ENCODE assay signal across 9 mouse cellular contexts in genomic region chr16:22123658-22124057, GRCm38 (mm10). TPM values are rescaled to one million over a fixed set of nuclear protein-coding genes. Genes with fewer than 3 reads are reported as not detected.
DNase-seq lines count a peak whose midpoint lies in the region; ATAC-seq lines count a peak whose summit lies in the region.
"Had no signal": no experiment of that assay in that cellular context is flagged by ENCODE, and none has a peak within 500 bp of the region (broad histone marks: within the 10 kb centered on the region; RNA-seq: fewer than 3 reads in every experiment).

No protein-coding gene starts in this region.

- H3K9ac ChIP-seq in forebrain, embryonic 15.5 days (replicated peaks), result no peak overlapping the region
- H3K9ac ChIP-seq: hindbrain, embryonic 15.5 days had no signal

- DNase-seq in forebrain, embryonic 10.5 days (ENCODE audit: extremely low spot score, low spot score), result peak; percentile 49
- DNase-seq in B cell, adult 2 months, result peak; percentile 74 to 75
- DNase-seq in adrenal gland, postnatal 36 days, result peak; percentile 78 to 88
- DNase-seq in forelimb bud, embryonic 11.5 days (ENCODE audit: low read depth, low spot score), result peak; percentile 33
- DNase-seq in kidney, postnatal 36 days, result peak; percentile 62 to 90
- peak; percentile 74 for DNase-seq in lung, postnatal 14 days
- peak; percentile 34 to 83 for DNase-seq in spleen, postnatal 4 days (ENCODE audit: low spot score in 2 of 2)

- H3K4me2 ChIP-seq in forebrain, embryonic 15.5 days (replicated peaks), result no peak overlapping the region
- H3K4me2 ChIP-seq: hindbrain, embryonic 15.5 days had no signal

- ATAC-seq in forebrain, embryonic 15.5 days (replicated peaks), result no peak

- H3K4me1 ChIP-seq in forebrain, embryonic 10.5 days, result no peaks in the 10 kb centered on the region
- H3K4me1 ChIP-seq in forebrain, embryonic 15.5 days, result no peaks in the 10 kb centered on the region

- H3K27ac ChIP-seq in forebrain, embryonic 10.5 days, result no peak overlapping the region
- H3K27ac ChIP-seq in forebrain, embryonic 15.5 days (replicated peaks), result no peak overlapping the region
- H3K27ac ChIP-seq: hindbrain, embryonic 15.5 days had no signal

- H3K27me3 ChIP-seq in forebrain, embryonic 10.5 days (ENCODE audit: poor library complexity, severe bottlenecking), result no peaks in the 10 kb centered on the region
- H3K27me3 ChIP-seq in forebrain, embryonic 15.5 days, result no peaks in the 10 kb centered on the region
- H3K27me3 ChIP-seq: hindbrain, embryonic 15.5 days had no signal

- 41% methylated on average over 5 of the region's 5 CpGs for WGBS in forebrain, embryonic 10.5 days
- WGBS in forebrain, embryonic 15.5 days, result 33% methylated on average over 5 of the region's 5 CpGs

- H3K36me3 ChIP-seq in forebrain, embryonic 10.5 days (replicated peaks), result peaks cover 40% of the 10 kb centered on the region
- H3K36me3 ChIP-seq in forebrain, embryonic 15.5 days, result no peaks in the 10 kb centered on the region
- H3K36me3 ChIP-seq: hindbrain, embryonic 15.5 days had no signal

- H3K9me3 ChIP-seq in forebrain, embryonic 10.5 days, result no peaks in the 10 kb centered on the region
- no peaks in the 10 kb centered on the region for H3K9me3 ChIP-seq in forebrain, embryonic 15.5 days
- H3K9me3 ChIP-seq: hindbrain, embryonic 15.5 days had no signal

- no peak overlapping the region for H3K4me3 ChIP-seq in forebrain, embryonic 10.5 days
- no peak overlapping the region for H3K4me3 ChIP-seq in forebrain, embryonic 15.5 days
- H3K4me3 ChIP-seq: hindbrain, embryonic 15.5 days had no signal

RNA-seq across cellular contexts. Expression of gene Igf2bp2, which starts 39.4 kb away (rescaled TPM):
- 161 and 179 TPM in 2 replicates for polyA plus RNA-seq in forebrain, embryonic 10.5 days (2016; fragmentation: Nextera tagmentation; extraction: Ambion mirVana)
- 25.8 and 27.5 TPM in 2 replicates for polyA plus RNA-seq in forebrain, embryonic 15.5 days (2015; fragmentation: Nextera tagmentation; extraction: Ambion mirVana)
- 10 to 100 TPM in 1 of 2 experiments, 1 to 10 TPM in 1; 7.3 to 10.9 TPM for total RNA-seq in adrenal gland, postnatal 36 days (2021)

Comparison
In these comparisons a context has a peak if more than half of its experiments do, and no peak if none do; other contexts are left out.
1. DNase-seq: peak in every context shown above with its lines; median percentile 83 in adrenal gland, postnatal 36 days; 76 in kidney, postnatal 36 days; 74 in B cell, adult 2 months; 74 in lung, postnatal 14 days; 58 in spleen, postnatal 4 days; 49 in forebrain, embryonic 10.5 days; 33 in forelimb bud, embryonic 11.5 days.